Mouse (Mus musculus): Measurements from ENCODE around the gene Orai2.

- no peak for TF ChIP-seq CTCF (IDR thresholded peaks at IDR 0.05; ENCODE audit: extremely low read depth, insufficient read depth, insufficient read length, insufficient replicate concordance)
- TF ChIP-seq POLR2A (IDR thresholded peaks at IDR 0.05; ENCODE audit: low read depth, low read length), result peak; percentile 39
Measured at GRCm38 (mm10) chr5:136198474-136199391, 28.2 kb upstream of the Orai2 start, which contains the start of gene Prkrip1.
